Mouse (Mus musculus) fat pad, adult 2 months (tissue): ENCODE measurements around the gene Vmn1r234.
A peak's percentile ranks its signal among the peaks of the same experiment; 100 is the strongest.
"Not testable (repeated sequence)": the region's sequence is repeated elsewhere in the genome, so short reads cannot be mapped to it uniquely, and the experiment has no call there.

ENCODE experiments used
- DNase-seq: peaks from one replicate; pipeline ENCODE4 v3.0.0-alpha.2; 2011; ENCODE audit warnings: low read depth, low spot score; ENCODE audit errors: extremely low read depth

Vmn1r234 gene

GRCm38 (mm10) chr17:21225787-21226186 lies at the start of gene Vmn1r234:
Gene Vmn1r234, plus strand, starts transcription at chr17:21226087.
- DNase-seq, result no peak

DNA sequence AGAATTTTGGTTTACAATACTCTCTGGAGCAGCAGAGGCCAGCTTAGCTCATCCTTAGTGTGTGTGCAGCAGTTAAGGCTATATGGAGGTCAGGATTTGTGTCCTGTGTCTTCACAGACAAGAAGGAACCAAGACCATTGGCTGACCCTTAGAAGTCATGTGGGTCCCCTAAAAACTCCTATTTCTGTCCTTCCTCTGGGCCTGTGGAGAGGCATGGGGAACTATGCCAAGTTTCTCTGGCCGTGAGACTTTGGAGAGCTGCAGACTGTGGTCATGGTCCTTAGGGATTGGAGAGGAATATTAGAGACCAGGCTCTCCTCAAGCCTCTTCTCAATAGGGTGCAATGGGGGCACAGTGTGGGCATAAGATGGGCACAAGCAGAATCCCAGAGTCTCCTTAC lies 14.8 kb upstream of the Vmn1r234 start:
- not testable (repeated sequence) for DNase-seq

GRCm38 (mm10) chr17:21231654-21232053 lies 5.8 kb downstream of the Vmn1r234 start:
- DNase-seq, result no peak

DNA sequence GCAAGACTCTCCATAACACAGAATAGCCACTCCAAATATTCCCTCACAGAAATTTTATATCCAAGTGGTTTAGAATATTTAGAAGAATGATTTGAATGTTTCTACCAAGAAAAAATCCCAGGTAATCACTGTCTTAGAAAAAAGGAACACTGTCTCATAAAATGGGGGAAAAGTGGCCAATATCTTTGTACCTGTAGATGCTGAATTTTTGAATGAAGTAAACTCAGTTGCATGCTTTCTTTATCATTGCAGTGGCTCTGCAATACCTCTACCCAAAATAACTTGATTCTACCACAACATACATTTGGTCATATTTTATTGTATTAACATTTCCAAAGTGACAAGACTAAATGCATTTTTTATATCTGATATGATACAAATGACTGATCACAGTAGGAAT lies 30.2 kb downstream of the Vmn1r234 start, which contains the start of gene Vmn1r235:
Gene Vmn1r235 (plus strand): TSS at position 301 of the 400 bp plus-strand sequence.
- no peak for DNase-seq

GRCm38 (mm10) chr17:21272103-21272502 lies 46.2 kb downstream of the Vmn1r234 start:
- DNase-seq, result peak; percentile 0

DNA sequence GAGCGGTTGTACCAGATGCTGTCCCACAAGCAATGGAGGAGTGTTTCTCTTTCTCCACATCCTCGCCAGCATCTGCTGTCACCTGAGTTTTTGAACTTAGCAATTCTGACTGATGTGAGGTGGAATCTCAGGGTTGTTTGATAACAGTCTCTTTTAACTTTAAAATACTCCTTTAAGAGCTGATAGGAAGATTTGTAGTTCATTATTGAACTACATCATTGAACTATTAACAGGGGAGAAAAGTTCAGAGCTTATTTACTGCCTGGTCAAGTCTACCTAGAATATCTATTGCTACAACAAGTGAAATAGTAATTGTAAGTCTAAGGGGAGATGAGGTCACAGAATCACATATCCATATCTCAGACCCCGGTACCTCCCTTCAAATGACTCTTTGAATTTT lies 56.8 kb downstream of the Vmn1r234 start, which contains the start of gene Vmn1r236:
Gene Vmn1r236 (plus strand): TSS at position 301 of the 400 bp plus-strand sequence.
- no peak for DNase-seq

DNA sequence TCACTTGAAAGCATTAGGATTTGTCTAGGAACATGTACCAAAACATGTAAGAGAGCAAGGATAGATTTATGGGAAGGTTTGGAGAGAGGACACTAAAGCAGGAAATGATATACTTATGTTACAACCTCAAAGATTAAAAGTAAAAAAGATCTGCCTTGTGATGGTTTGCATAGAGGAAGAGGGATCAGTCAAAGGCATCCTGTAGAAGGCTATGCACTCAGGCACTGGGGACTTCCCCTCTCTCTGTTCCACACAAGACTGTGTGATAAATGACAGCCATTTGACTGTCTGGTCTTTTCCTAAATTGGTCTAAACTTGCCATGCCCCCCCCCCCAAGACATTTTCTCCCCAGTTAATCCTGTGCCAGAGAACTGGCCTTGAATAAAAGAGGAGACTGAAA lies 58.5 kb downstream of the Vmn1r234 start:
- DNase-seq, result no peak
